Mouse (Mus musculus) frontal cortex, postnatal 10 days (tissue): Measurements from ENCODE around the gene Epop.
"Not testable (repeated sequence)": the region's sequence is repeated elsewhere in the genome, so short reads cannot be mapped to it uniquely, and the experiment has no call there.

ENCODE experiments used
- DNase-seq, 2 experiments: peaks; one replicate each; pipeline ENCODE4 v3.0.0; 2022; ENCODE audit warnings: low spot score in 2 of 2, mixed read lengths in 1 of 2

Gene Epop

GRCm38 (mm10) chr11:97660734-97661647, 31.5 kb upstream of the Epop start:
- DNase-seq: no peak

- peak in 1 of 2 experiments; percentile 68 for DNase-seq
These were observed 30.6 kb upstream of the Epop start for GRCm38 (mm10) chr11:97659990-97660714.

- no peak for DNase-seq
These were observed 29.9 kb upstream of the Epop start for GRCm38 (mm10) chr11:97659267-97659989.

- DNase-seq: no peak
These were observed 29.3 kb upstream of the Epop start for GRCm38 (mm10) chr11:97658751-97659266.

- DNase-seq: not testable (repeated sequence)
These were observed 28.5 kb upstream of the Epop start for GRCm38 (mm10) chr11:97657967-97658366.

- DNase-seq: no peak
These were observed 27.9 kb upstream of the Epop start for GRCm38 (mm10) chr11:97657184-97657945.

- DNase-seq: no peak
These were observed 26.9 kb upstream of the Epop start for GRCm38 (mm10) chr11:97656269-97656971.

GRCm38 (mm10) chr11:97654210-97654609, 24.7 kb upstream of the Epop start:
- no peak for DNase-seq

- DNase-seq: not testable (repeated sequence)
These were observed 23.9 kb upstream of the Epop start for GRCm38 (mm10) chr11:97653376-97653775.

- no peak for DNase-seq
These were observed 20.8 kb upstream of the Epop start for GRCm38 (mm10) chr11:97650341-97650740.

- DNase-seq: not testable (repeated sequence)
These were observed 19.0 kb upstream of the Epop start for GRCm38 (mm10) chr11:97648541-97648940.

- DNase-seq: no peak
These were observed 15.3 kb upstream of the Epop start for GRCm38 (mm10) chr11:97644834-97645233.

GRCm38 (mm10) chr11:97643380-97644055, 14.0 kb upstream of the Epop start:
- no peak for DNase-seq

- no peak for DNase-seq
These were observed 13.2 kb upstream of the Epop start for GRCm38 (mm10) chr11:97642746-97643145.

GRCm38 (mm10) chr11:97641668-97642067, 12.2 kb upstream of the Epop start:
- DNase-seq: peak in 1 of 2 experiments; percentile 61

- no peak for DNase-seq
These were observed 6.0 kb upstream of the Epop start for GRCm38 (mm10) chr11:97635468-97636019.

- not testable (repeated sequence) for DNase-seq
These were observed 2.9 kb upstream of the Epop start for GRCm38 (mm10) chr11:97632440-97632839.

- DNase-seq: peak in 1 of 2 experiments; percentile 83
These were observed 2.4 kb upstream of the Epop start for GRCm38 (mm10) chr11:97631938-97632337.

- no peak for DNase-seq
These were observed 2.0 kb upstream of the Epop start for GRCm38 (mm10) chr11:97631500-97631899.
